Mouse (Mus musculus): ENCODE data around the gene Rack1.
"Not testable (repeated sequence)": the region's sequence is repeated elsewhere in the genome, so short reads cannot be mapped to it uniquely, and the experiment has no call there.

Gene Rack1

DNA sequence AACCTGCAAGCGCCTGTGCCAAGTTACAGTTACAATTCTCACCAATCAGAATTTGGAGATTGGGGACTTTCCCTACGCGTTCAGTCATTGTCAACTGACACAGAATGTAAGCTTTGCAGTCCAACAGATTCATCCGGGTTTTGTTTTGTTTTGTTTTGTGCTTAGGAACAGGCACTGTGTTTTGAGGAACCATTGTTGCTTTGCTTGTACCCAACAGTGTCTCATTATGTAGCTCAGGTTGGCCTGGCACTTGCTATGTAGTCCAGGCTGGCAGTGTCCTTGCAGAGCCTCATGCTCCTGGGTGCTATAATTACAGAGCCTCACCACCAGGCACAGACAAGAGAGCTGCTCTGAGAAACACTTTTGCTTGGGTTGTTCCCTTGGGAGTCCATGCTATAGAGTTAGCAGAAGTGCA lies 42.3 kb downstream of the Rack1 start:
- no peak for DNase-seq

GRCm38 (mm10) chr11:48843202-48843601 lies 43.1 kb downstream of the Rack1 start:
- peak; percentile 66 to 89 for DNase-seq

GRCm38 (mm10) chr11:48844309-48844708 lies 44.2 kb downstream of the Rack1 start:
- peak; percentile 56 to 68 for DNase-seq

DNA sequence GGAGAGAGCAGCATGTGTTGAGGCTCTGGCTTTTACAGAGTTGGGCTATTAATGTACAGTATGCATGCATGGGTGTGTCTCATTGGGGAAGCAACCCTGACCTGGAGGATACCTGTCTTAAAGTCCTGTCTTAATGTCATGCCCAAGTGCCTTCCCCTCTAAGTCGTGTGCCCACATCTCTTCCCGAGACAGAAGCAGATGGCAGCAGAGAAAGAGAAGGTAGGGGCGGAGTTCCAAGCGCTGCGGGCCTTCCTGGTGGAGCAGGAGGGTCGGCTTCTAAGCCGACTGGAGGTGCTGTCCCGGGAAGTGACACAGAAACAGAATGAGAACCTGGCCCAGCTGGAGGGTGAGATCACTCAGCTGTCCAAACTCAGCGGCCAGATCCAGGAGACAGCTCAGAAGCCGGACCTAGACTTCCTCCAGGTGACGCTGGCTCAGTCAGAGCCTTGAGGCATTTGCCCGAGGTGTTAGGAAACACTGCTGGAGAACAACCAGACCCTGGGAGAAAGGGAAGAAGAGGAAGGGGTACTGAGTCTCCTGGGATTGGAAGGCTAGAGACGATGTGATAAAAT lies 45.2 kb downstream of the Rack1 start:
- DNase-seq = peak in 1 of 2 experiments; percentile 16

DNA sequence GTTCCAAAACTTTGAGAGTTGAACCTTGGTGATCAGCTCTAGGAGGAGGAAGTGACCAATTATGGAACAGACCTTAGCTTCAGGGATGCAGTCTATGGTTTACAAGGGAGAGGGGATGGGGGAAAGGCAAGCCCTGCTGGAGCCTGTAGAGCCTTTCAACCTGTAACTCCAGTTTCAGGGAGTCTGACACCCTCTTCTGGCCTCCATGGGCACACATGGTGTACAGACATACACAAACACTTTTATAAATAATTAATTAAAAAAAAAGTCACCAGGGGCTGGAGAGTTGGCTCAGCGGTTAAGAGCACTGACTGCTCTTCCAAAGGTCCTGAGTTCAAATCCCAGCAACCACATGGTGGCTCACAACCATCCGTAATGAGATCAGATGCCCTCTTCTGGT lies 46.2 kb downstream of the Rack1 start:
- DNase-seq = not testable (repeated sequence)

DNA sequence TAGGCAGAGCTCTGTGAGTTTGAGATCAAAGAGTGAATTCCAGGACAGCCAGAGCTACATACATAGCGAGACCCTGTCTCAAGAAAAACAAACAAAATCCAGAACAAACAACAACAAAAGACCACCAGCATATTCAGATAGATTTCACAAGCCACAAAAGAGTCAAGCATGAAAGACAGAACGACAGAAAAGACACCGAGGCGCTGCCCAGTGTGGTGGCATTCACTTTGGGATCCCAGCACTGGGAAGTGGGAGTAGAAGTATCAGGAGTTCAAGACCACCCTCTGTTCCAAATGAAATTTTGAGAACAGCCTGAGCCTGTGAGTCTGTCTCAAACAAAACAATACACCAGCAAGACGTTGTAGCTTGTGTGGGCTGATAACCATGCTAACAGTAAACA lies 46.7 kb downstream of the Rack1 start:
- DNase-seq = no peak

- no peak for DNase-seq
These were observed 50.1 kb downstream of the Rack1 start for GRCm38 (mm10) chr11:48850240-48850639.

DNA sequence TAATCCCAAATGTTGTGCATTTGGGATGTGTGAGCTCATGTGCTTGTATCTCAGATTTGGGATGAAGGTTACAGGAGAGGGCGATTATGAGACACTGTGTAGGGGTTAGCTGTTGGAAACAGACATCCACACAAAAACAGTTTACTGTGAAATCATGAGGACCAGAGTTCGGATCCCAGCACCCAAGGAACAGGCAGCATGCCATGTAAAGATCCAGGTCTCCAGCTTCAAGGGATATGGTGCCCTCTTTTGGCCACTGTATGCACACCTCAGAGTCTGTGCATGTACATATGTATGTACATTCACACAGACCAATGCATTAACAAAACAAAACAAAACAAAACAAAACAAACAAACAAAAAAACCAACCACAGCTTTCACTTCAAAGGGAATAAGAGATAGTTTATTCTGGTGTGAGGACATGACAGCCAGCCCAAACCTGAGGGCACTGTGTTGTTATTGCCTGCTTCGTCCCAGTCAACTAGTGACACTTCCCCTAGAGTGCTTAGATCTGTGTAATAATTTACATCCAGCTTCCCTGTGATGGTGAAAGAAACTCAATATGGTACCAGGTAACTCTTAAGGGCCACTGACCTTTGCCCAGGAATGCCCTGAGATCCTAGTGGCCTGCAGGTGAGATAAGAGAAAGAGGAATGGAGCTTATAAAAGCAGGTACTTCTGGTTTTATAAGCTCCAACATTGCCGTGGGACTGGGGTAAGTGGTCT lies 51.3 kb downstream of the Rack1 start:
- peak in 1 of 2 experiments; percentile 21 for DNase-seq

DNA sequence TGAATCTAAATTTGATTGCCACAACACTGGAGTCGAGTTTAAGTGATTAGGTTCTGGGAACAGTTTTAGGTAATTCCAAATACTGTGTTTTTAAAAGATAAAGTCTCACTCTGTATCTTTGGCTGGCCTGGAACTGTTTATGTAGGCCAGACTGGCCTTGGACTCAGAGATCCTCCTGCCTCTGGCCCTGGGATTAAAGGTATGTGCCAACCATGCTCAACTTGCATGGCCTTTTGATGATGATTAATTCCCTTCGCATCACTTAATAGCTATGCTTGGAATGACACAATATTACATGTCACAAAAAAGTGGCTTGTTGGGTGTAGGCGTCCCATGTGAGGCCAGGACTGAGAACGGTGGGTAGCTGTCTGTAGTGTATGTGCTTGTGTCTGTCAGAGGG lies 52.1 kb downstream of the Rack1 start:
- DNase-seq = no peak

GRCm38 (mm10) chr11:48852624-48853473 lies 52.7 kb downstream of the Rack1 start:
- no peak for DNase-seq

DNA sequence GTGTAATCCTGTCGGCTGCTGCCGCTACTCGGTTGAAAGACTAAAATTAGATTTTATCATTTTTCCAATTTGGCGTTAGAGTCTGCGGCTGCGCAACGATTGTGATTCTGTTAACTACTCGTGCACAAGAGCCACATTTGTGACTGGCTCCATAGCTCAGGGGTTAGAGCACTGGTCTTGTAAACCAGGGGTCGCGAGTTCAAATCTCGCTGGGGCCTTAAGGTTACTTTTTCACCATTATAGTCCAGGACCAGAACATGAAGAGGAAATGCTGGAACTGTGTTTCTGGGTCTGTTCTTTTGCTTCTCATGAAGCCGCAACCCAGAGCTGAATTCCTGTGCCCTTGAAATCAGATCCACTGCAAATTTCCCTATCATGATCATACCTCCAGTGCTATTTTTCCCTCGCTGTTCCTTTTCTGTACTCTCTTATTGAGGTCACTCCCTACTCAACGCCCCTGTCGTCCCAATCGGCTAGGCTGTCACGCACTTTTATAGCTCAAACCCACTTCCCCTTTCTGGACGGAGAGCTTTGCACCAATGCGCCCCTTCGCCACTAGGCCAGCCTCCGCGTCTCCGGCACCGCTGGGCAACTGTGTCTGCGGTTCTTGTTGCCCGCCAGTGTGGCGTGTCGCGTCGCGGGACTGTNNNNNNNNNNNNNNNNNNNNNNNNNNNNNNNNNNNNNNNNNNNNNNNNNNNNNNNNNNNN lies 53.5 kb downstream of the Rack1 start:
- peak; percentile 87 to 92 for DNase-seq
